Mouse (Mus musculus): ENCODE measurements around the gene Tuft1. TPM values are rescaled to one million over a fixed set of nuclear protein-coding genes. Genes with fewer than 3 reads are reported as not detected.
"Not testable (repeated sequence)": the region's sequence is repeated elsewhere in the genome, so short reads cannot be mapped to it uniquely, and the experiment has no call there.

Tuft1 gene
- total RNA-seq (2021), result 11.6 and 12.6 TPM in 2 replicates
- long read RNA-seq, transcript Tuft1-201 (13 exons, 2,631 nt), result minor isoform, 6 of 21 reads
- long read RNA-seq, transcript Tuft1-204 (12 exons, 2,555 nt), result major isoform, 8 of 21 reads
- long read RNA-seq, partial matches to known transcripts, result 4 of 21 reads
- long read RNA-seq, other reads (novel, unspliced or antisense), result 3 of 21 reads

- peak; percentile 80 for DNase-seq
Observed at GRCm38 (mm10) chr3:94658740-94659095, at the start of gene Tuft1. TSS of gene Tuft1 (minus strand) at chr3:94658872.

GRCm38 (mm10) chr3:94703364-94703763 is 44.7 kb upstream of the Tuft1 start:
- DNase-seq, result not testable (repeated sequence)

GRCm38 (mm10) chr3:94702856-94703255 is 44.2 kb upstream of the Tuft1 start:
- no peak for DNase-seq

- DNase-seq, result not testable (repeated sequence)
Observed at GRCm38 (mm10) chr3:94702163-94702810, 43.6 kb upstream of the Tuft1 start.

- not testable (repeated sequence) for DNase-seq
Observed at GRCm38 (mm10) chr3:94696257-94696656, 37.6 kb upstream of the Tuft1 start.

- not testable (repeated sequence) for DNase-seq
Observed at GRCm38 (mm10) chr3:94695591-94695990, 36.9 kb upstream of the Tuft1 start.

GRCm38 (mm10) chr3:94693874-94694273 is 35.2 kb upstream of the Tuft1 start:
- not testable (repeated sequence) for DNase-seq

- DNase-seq, result no peak
Observed at GRCm38 (mm10) chr3:94693329-94693825, 34.7 kb upstream of the Tuft1 start, which contains the start of gene Selenbp2. TSS of gene Selenbp2 (plus strand) at chr3:94693556.

GRCm38 (mm10) chr3:94691694-94692093 is 33.0 kb upstream of the Tuft1 start:
- DNase-seq, result not testable (repeated sequence)

- no peak for DNase-seq
Observed at GRCm38 (mm10) chr3:94690616-94691247, 32.1 kb upstream of the Tuft1 start.

- DNase-seq, result not testable (repeated sequence)
Observed at GRCm38 (mm10) chr3:94690162-94690561, 31.5 kb upstream of the Tuft1 start.

GRCm38 (mm10) chr3:94689195-94689594 is 30.5 kb upstream of the Tuft1 start:
- DNase-seq, result not testable (repeated sequence)

- not testable (repeated sequence) for DNase-seq
Observed at GRCm38 (mm10) chr3:94688698-94689097, 30.0 kb upstream of the Tuft1 start.

GRCm38 (mm10) chr3:94685989-94686772 is 27.5 kb upstream of the Tuft1 start:
- not testable (repeated sequence) for DNase-seq

GRCm38 (mm10) chr3:94683646-94684045 is 25.0 kb upstream of the Tuft1 start:
- DNase-seq, result no peak

GRCm38 (mm10) chr3:94680783-94681182 is 22.1 kb upstream of the Tuft1 start:
- DNase-seq, result no peak

- DNase-seq, result not testable (repeated sequence)
Observed at GRCm38 (mm10) chr3:94680032-94680431, 21.4 kb upstream of the Tuft1 start.

- no peak for DNase-seq
Observed at GRCm38 (mm10) chr3:94679351-94679841, 20.7 kb upstream of the Tuft1 start.

- DNase-seq, result not testable (repeated sequence)
Observed at GRCm38 (mm10) chr3:94675101-94675500, 16.4 kb upstream of the Tuft1 start.

GRCm38 (mm10) chr3:94665896-94666295 is 7.2 kb upstream of the Tuft1 start:
- DNase-seq, result not testable (repeated sequence)

- not testable (repeated sequence) for DNase-seq
Observed at GRCm38 (mm10) chr3:94665060-94665802, 6.6 kb upstream of the Tuft1 start.
